Mouse (Mus musculus): Measurements from ENCODE around the gene Mgat4a. TPM values are rescaled to one million over a fixed set of nuclear protein-coding genes. Genes with fewer than 3 reads are reported as not detected.

Mgat4a gene
- polyA plus RNA-seq, 1 experiment from 2014 or later = 4.5 TPM

DNA sequence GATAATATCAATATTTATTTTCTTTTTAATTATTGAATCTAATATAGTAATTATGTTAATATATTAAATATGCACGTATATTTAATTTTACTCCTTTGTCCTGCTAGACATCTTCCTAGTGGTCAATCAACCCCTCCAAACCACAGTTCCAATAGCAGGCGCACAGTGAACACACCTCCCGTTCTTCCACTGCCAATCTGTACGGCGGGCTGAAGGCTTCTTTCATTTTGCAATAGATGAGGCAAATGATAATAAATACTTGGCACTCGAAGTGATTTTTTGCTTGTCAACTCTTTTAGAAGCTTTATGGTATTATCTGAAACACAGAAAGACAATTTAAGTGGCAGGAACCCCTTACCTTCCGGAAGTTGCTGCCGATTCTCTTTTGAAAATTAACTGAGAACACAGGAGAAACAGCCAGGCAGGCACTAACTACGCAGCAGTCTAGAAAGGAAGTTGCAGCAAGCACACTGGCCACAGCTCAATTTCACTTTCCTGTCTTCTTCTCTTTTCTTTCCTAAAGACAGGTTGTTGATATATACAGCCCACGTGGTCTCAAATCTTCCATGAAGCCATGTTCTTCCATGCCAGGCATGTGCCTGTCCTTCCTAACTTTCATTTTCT lies 45.0 kb downstream of the Mgat4a start:
- Histone ChIP-seq H3K4me1 (ENCODE audit: control insufficient read depth, insufficient read depth, low read length) (no peaks in the 10 kb centered on the region), H3K27me3 (ENCODE audit: control insufficient read depth, insufficient read depth, low read length) (peaks cover 10% of the 10 kb centered on the region; the same call in 1 of the 2 replicates), H3K9me3 (ENCODE audit: control insufficient read depth, low read length) (no peaks in the 10 kb centered on the region), H3K27ac (ENCODE audit: low read depth, low read length) (no peak overlapping the region), H3K9ac (ENCODE audit: low read length) (no peak overlapping the region), H3K36me3 (ENCODE audit: control insufficient read depth, insufficient read depth, low read length) (no peaks in the 10 kb centered on the region), H3K4me3 (ENCODE audit: low read depth, low read length) (no peak overlapping the region), H3K4me2 (ENCODE audit: low read depth) (no peak overlapping the region)
- WGBS = 88% methylated on average over 10 of the region's 10 CpGs
- DNase-seq (ENCODE audit: low spot score) = no peak
- no peak for ATAC-seq (ENCODE audit: insufficient read depth, low FRiP score, low TSS enrichment)

DNA sequence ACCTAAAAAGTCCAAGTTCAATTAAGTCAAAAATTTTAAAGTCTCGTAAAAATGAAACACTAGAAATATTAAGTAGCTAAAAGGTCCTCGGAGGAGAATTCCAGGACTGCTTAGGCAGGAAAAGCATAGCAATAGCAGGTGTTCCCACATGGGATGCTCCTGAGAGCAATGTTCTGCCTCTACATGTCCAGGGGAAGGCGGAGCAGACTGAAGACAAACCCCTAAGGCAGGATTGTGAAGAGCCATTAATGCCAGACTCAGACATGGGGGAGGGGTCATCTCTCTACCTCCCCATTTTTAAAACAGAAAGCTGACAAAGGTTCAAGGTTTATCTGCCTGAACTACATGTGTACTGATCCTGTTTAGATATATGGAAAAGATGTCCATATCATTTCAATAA lies 45.7 kb downstream of the Mgat4a start:
- no peak for DNase-seq (ENCODE audit: low spot score)

DNA sequence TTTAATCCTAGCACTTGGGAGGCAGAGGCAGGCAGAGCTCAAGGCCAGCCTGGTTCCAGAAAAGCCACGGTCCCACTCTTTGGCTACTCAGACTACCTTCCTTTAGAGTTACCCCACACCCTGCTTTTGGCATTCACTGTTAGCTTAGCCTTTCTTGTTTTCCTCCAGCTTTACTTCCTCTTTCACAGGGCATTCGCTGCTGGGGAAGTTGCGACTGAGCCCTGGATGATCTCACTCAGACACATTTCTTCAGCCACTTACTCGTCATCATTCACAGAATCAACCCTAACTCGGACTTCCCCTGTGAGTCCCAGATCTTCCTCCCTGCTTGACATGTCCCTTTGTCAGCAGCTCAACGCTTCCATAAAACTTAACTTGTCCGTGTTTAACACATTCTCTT lies 49.1 kb downstream of the Mgat4a start:
- Histone ChIP-seq H3K4me1 (ENCODE audit: control insufficient read depth, insufficient read depth, low read length) (no peaks in the 10 kb centered on the region), H3K27me3 (ENCODE audit: control insufficient read depth, insufficient read depth, low read length) (peaks cover 2% of the 10 kb centered on the region; the same call in 1 of the 2 replicates), H3K4me3 (ENCODE audit: low read depth, low read length) (no peak overlapping the region), H3K27ac (ENCODE audit: low read depth, low read length) (no peak overlapping the region), H3K9ac (ENCODE audit: low read length) (no peak overlapping the region), H3K9me3 (ENCODE audit: control insufficient read depth, low read length) (no peaks in the 10 kb centered on the region), H3K36me3 (ENCODE audit: control insufficient read depth, insufficient read depth, low read length) (no peaks in the 10 kb centered on the region), H3K4me2 (ENCODE audit: low read depth) (no peak overlapping the region)
- DNase-seq (ENCODE audit: low spot score) (no peak), ATAC-seq (ENCODE audit: insufficient read depth, low FRiP score, low TSS enrichment) (no peak)
- 82% methylated on average over 7 of the region's 7 CpGs for WGBS

More for the DNA sequence above, 45.7 kb downstream of the Mgat4a start:
- Histone ChIP-seq H3K4me3 (ENCODE audit: low read depth, low read length) (no peak overlapping the region), H3K36me3 (ENCODE audit: control insufficient read depth, insufficient read depth, low read length) (no peaks in the 10 kb centered on the region), H3K4me2 (ENCODE audit: low read depth) (no peak overlapping the region), H3K27ac (ENCODE audit: low read depth, low read length) (no peak overlapping the region), H3K4me1 (ENCODE audit: control insufficient read depth, insufficient read depth, low read length) (no peaks in the 10 kb centered on the region), H3K9me3 (ENCODE audit: control insufficient read depth, low read length) (no peaks in the 10 kb centered on the region), H3K27me3 (ENCODE audit: control insufficient read depth, insufficient read depth, low read length) (peaks cover 6% of the 10 kb centered on the region; the same call in 1 of the 2 replicates), H3K9ac (ENCODE audit: low read length) (no peak overlapping the region)
- WGBS = 84% methylated on average over 3 of the region's 3 CpGs
- ATAC-seq (ENCODE audit: insufficient read depth, low FRiP score, low TSS enrichment) = no peak

DNA sequence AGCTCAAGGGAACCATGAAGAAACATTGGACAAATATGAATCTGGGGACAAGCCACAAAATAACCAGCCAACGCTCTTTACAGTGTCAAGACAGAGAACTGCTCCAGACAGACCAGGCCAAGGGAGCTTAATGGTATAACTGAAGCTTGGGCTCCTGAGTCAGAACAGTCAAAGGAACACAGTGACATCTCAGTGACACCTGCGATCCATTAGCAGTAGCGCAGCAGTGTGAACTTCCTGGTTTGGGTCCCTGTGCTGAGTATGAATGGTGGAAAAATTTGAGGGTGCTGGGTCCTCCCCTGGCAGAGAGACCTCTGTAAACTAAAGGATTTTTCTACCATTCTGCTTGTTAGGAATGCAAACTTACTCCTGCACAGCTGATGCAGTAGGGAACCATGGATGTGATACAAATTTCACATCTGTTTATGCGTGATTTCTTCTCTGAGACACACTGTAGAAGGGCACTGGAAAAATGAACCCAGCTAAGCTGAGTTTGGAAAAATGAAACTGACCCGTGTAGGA lies 50.1 kb downstream of the Mgat4a start:
- ATAC-seq (ENCODE audit: insufficient read depth, low FRiP score, low TSS enrichment) = no peak
- WGBS = 86% methylated on average over 5 of the region's 5 CpGs

DNA sequence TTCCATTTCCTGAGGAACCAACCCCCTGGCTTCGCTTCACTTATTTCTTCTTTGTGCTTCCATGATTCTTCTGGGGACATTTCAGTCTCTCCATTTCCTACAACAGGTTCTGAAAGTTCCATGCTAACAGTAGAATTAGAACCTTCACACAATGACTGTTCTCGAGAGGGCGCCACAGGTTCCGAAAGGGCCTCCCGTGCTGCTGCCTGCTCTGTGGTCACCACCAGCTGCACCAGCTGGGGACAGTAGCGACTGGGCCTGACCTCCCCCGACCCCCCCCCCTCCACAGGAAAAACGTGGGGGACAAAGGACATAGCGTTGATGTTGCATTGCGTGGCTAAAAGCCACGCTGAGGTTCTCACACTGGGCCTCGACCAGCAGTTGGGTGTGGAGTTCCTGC lies 52.3 kb downstream of the Mgat4a start:
- no peaks in the 10 kb centered on the region for H3K9me3 ChIP-seq (ENCODE audit: control insufficient read depth, low read length)
- no peak for ATAC-seq (ENCODE audit: insufficient read depth, low FRiP score, low TSS enrichment)
- 87% methylated on average over 12 of the region's 12 CpGs for WGBS

More for the DNA sequence above, 50.1 kb downstream of the Mgat4a start:
- H3K27ac ChIP-seq (ENCODE audit: low read depth, low read length) = no peak overlapping the region
- no peaks in the 10 kb centered on the region for H3K9me3 ChIP-seq (ENCODE audit: control insufficient read depth, low read length)
- H3K4me2 ChIP-seq (ENCODE audit: low read depth) = no peak overlapping the region
- H3K36me3 ChIP-seq (ENCODE audit: control insufficient read depth, insufficient read depth, low read length) = no peaks in the 10 kb centered on the region
- no peaks in the 10 kb centered on the region for H3K27me3 ChIP-seq (ENCODE audit: control insufficient read depth, insufficient read depth, low read length)
- H3K4me3 ChIP-seq (ENCODE audit: low read depth, low read length) = no peak overlapping the region
- no peak for DNase-seq (ENCODE audit: low spot score)
- no peaks in the 10 kb centered on the region for H3K4me1 ChIP-seq (ENCODE audit: control insufficient read depth, insufficient read depth, low read length)
- no peak overlapping the region for H3K9ac ChIP-seq (ENCODE audit: low read length)

DNA sequence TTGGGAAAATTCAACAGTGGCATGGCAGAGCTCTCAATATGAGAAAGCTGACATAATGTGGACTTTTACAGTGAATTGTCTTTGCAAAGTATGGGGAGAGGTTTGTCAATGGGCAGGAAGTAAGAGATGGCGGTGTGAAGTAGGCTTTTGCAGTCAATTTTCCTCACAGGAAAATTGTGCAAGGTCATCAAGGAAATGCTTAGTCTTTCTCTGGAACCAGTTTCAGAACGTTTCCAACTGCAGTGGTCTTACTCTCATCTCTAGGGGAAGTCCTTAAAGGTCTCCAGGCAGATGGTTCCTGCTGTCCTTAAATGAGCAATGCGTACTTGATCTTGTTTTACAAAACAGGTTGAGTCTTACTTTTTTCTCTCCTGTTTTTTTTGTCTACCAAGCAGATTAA lies 53.8 kb downstream of the Mgat4a start:
- H3K4me1 ChIP-seq (ENCODE audit: control insufficient read depth, insufficient read depth, low read length) = no peaks in the 10 kb centered on the region
- ATAC-seq (ENCODE audit: insufficient read depth, low FRiP score, low TSS enrichment) = no peak

More for the DNA sequence above, 52.3 kb downstream of the Mgat4a start:
- no peak for DNase-seq (ENCODE audit: low spot score)
- Histone ChIP-seq H3K4me1 (ENCODE audit: control insufficient read depth, insufficient read depth, low read length) (no peaks in the 10 kb centered on the region), H3K9ac (ENCODE audit: low read length) (no peak overlapping the region), H3K4me2 (ENCODE audit: low read depth) (no peak overlapping the region), H3K36me3 (ENCODE audit: control insufficient read depth, insufficient read depth, low read length) (no peaks in the 10 kb centered on the region), H3K4me3 (ENCODE audit: low read depth, low read length) (no peak overlapping the region), H3K27me3 (ENCODE audit: control insufficient read depth, insufficient read depth, low read length) (no peaks in the 10 kb centered on the region), H3K27ac (ENCODE audit: low read depth, low read length) (no peak overlapping the region)

DNA sequence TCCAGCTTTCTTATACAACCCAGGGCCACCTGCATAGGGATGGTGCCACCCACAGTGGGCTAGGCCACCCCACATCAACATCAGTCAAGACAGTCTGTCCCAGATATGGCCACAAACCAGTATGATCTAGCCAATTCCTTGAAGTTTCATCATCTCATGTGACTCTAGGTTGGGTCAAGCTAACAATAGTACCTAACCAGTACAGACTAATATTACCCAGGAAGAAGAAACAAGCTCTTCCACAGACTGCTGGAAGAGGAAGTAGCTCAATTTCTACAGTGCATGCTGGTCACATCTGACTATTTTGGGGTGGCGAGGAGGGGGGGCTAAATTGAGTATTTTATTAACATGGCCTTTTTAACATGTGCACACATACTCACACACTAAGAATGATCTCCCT lies 54.4 kb downstream of the Mgat4a start:
- Histone ChIP-seq H3K4me3 (ENCODE audit: low read depth, low read length) (no peak overlapping the region), H3K36me3 (ENCODE audit: control insufficient read depth, insufficient read depth, low read length) (no peaks in the 10 kb centered on the region), H3K9ac (ENCODE audit: low read length) (no peak overlapping the region), H3K27ac (ENCODE audit: low read depth, low read length) (no peak overlapping the region), H3K4me2 (ENCODE audit: low read depth) (no peak overlapping the region), H3K9me3 (ENCODE audit: control insufficient read depth, low read length) (no peaks in the 10 kb centered on the region), H3K27me3 (ENCODE audit: control insufficient read depth, insufficient read depth, low read length) (no peaks in the 10 kb centered on the region), H3K4me1 (ENCODE audit: control insufficient read depth, insufficient read depth, low read length) (no peaks in the 10 kb centered on the region)
- WGBS = 84% methylated on average over 1 of the region's 1 CpGs
- ATAC-seq (ENCODE audit: insufficient read depth, low FRiP score, low TSS enrichment) = no peak
- no peak for DNase-seq (ENCODE audit: low spot score)

More for the DNA sequence above, 53.8 kb downstream of the Mgat4a start:
- Histone ChIP-seq H3K9me3 (ENCODE audit: control insufficient read depth, low read length) (no peaks in the 10 kb centered on the region), H3K27me3 (ENCODE audit: control insufficient read depth, insufficient read depth, low read length) (no peaks in the 10 kb centered on the region), H3K4me2 (ENCODE audit: low read depth) (no peak overlapping the region), H3K27ac (ENCODE audit: low read depth, low read length) (no peak overlapping the region), H3K36me3 (ENCODE audit: control insufficient read depth, insufficient read depth, low read length) (no peaks in the 10 kb centered on the region), H3K9ac (ENCODE audit: low read length) (no peak overlapping the region), H3K4me3 (ENCODE audit: low read depth, low read length) (no peak overlapping the region)
- no peak for DNase-seq (ENCODE audit: low spot score)
- WGBS = 85% methylated on average over 3 of the region's 3 CpGs

DNA sequence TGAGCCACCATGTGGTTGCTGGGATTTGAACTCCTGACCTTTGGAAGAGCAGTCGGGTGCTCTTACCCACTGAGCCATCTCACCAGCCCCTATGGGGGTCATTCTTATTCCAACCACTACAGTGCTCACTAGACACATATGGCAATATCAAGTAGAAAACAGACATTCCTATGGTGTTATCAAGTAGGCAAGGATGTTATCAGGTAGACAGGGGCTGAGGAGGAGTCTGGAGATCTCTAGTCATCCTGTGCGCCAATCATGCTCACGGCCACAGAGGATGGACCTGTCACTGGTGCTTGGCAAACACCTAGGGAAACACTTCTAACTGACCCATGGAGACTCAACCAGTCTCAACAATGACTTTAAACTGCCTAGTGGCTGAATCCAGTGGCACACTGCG lies 56.2 kb downstream of the Mgat4a start:
- Histone ChIP-seq H3K4me2 (ENCODE audit: low read depth) (no peak overlapping the region), H3K4me1 (ENCODE audit: control insufficient read depth, insufficient read depth, low read length) (no peaks in the 10 kb centered on the region), H3K9me3 (ENCODE audit: control insufficient read depth, low read length) (no peaks in the 10 kb centered on the region), H3K9ac (ENCODE audit: low read length) (no peak overlapping the region), H3K4me3 (ENCODE audit: low read depth, low read length) (no peak overlapping the region), H3K27ac (ENCODE audit: low read depth, low read length) (no peak overlapping the region), H3K27me3 (ENCODE audit: control insufficient read depth, insufficient read depth, low read length) (no peaks in the 10 kb centered on the region), H3K36me3 (ENCODE audit: control insufficient read depth, insufficient read depth, low read length) (no peaks in the 10 kb centered on the region)
- DNase-seq (ENCODE audit: low spot score) (no peak), ATAC-seq (ENCODE audit: insufficient read depth, low FRiP score, low TSS enrichment) (no peak)
- 88% methylated on average over 4 of the region's 4 CpGs for WGBS

DNA sequence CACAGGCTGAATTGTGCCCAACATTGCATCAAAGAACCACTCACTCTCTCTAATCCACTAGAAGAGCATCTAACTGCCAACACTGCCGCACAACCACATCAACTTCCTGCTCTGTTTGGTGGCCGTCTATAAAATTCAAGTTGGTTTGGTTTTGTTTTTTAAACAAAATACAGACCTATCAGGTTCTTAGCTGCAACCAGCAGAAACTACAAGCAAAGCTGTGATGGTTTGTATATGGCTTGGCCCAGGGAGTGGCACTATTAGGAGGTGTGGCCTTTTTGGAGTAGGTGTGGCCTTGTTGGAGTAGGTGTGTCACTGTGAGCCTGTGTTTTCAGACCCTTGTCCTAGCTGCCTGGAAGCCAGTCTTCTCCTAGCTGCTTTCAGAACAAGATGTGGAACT lies 59.5 kb downstream of the Mgat4a start:
- ATAC-seq (ENCODE audit: insufficient read depth, low FRiP score, low TSS enrichment) = no peak
- Histone ChIP-seq H3K9ac (ENCODE audit: low read length) (no peak overlapping the region), H3K4me1 (ENCODE audit: control insufficient read depth, insufficient read depth, low read length) (no peaks in the 10 kb centered on the region), H3K27me3 (ENCODE audit: control insufficient read depth, insufficient read depth, low read length) (no peaks in the 10 kb centered on the region), H3K4me3 (ENCODE audit: low read depth, low read length) (no peak overlapping the region), H3K36me3 (ENCODE audit: control insufficient read depth, insufficient read depth, low read length) (no peaks in the 10 kb centered on the region), H3K27ac (ENCODE audit: low read depth, low read length) (no peak overlapping the region), H3K4me2 (ENCODE audit: low read depth) (no peak overlapping the region), H3K9me3 (ENCODE audit: control insufficient read depth, low read length) (no peaks in the 10 kb centered on the region)
- DNase-seq (ENCODE audit: low spot score) = no peak
- WGBS = 90% methylated on average over 2 of the region's 2 CpGs

All from neural tube, embryonic 11.5 days (tissue).